Mouse (Mus musculus): ENCODE measurements at regions not wholly inside any gene's neighbourhood (a gene's known extent, or its start where the extent isn't known, plus 50 kb on each side); places are given as distances from the start of the nearest gene placed in this dataset.

DNA sequence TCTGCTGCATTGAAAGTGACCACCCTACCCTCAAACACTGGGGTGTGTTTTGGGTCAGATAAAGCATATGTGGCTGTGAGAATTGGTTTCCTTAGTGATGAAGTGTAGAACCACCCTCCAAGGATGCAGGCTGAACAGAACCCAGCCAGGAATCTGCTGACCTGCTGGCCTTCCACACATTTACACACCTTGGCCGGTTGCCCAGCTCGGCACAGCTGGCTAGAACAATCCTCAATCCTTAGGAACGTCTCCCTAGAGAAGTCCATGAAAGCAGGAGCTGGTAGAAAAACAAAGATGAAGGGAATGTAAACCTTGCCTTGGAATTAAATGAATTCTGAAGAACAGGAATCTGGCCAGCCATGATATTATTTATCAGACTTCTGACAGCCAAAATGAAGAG, 737.3 kb downstream of the Slc4a3 start:
- H3K36me3 ChIP-seq = no peaks in the 10 kb centered on the region
- no peaks in the 10 kb centered on the region for H3K27me3 ChIP-seq
- ATAC-seq = 0 out of 2 replicates have a peak, but pooled peaks have one; percentile 27
- 48% methylated on average over 3 of the region's 3 CpGs for WGBS
- no peak overlapping the region for H3K27ac ChIP-seq
- H3K9ac ChIP-seq (replicated peaks) = no peak overlapping the region
- no peaks in the 10 kb centered on the region for H3K9me3 ChIP-seq
- H3K4me2 ChIP-seq (replicated peaks) = no peak overlapping the region
- H3K4me1 ChIP-seq (replicated peaks) = no peaks in the 10 kb centered on the region
- H3K4me3 ChIP-seq (replicated peaks) = no peak overlapping the region

DNA sequence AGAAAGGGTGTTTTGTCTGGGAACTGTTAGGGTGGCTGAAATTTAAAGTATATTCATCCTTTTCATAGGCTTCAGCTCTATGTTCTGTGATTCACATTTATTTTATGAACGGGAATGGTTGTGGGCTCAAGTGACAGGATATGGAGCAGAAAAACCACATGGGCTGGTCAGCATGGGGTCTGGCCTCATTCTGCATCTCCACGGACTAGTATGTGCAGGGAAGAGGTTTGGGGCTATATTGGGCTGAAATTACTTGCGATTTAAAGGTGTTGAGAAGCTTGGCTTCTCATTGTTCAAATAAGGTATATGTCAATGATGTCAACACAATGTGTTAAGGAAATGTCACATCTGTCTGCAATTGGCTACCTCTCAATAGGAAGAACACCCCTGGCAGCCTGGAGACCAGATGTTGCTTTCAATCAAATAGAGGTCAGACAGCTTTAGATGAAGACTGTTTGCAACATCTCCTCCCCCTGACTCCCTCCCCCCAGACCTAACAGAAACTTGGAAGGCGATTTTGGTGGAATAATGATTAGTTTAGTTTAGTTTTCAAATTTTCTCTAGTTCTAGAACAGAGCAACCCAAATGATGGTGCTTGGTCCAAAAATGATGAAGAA, 777.0 kb downstream of the Slc4a3 start:
- H3K36me3 ChIP-seq = no peaks in the 10 kb centered on the region
- H3K4me3 ChIP-seq (replicated peaks) = no peak overlapping the region
- H3K4me1 ChIP-seq (replicated peaks) = no peaks in the 10 kb centered on the region
- H3K9ac ChIP-seq (replicated peaks) = no peak overlapping the region
- H3K27ac ChIP-seq = no peak overlapping the region
- no peak overlapping the region for H3K4me2 ChIP-seq (replicated peaks)
- no peaks in the 10 kb centered on the region for H3K9me3 ChIP-seq
- ATAC-seq = no peak
- 89% methylated on average over 4 of the region's 4 CpGs for WGBS
- H3K27me3 ChIP-seq = no peaks in the 10 kb centered on the region

DNA sequence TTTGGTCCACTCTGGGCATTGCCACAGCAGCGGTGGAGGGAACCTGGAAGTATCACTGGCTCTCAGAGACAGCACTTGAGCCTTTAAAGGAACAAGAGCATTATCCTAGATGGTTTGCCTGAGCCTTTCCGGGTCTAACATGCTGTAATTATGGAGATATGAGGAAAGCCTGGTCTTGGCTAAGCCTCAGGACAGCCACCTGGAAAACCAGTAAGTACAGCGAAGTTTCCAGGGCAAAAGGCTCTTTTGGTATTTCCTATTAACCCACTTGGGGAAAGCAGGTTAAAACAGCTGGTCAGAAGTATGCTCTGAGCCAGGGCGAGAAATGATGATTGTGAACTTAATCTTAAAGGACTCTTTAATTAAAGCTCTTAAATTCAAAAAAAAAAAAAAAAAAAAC, 777.5 kb downstream of the Slc4a3 start:
- no peaks in the 10 kb centered on the region for H3K36me3 ChIP-seq
- H3K9me3 ChIP-seq = no peaks in the 10 kb centered on the region
- ATAC-seq = no peak
- WGBS = 77% methylated on average over 4 of the region's 4 CpGs
- H3K4me3 ChIP-seq (replicated peaks) = no peak overlapping the region
- no peak overlapping the region for H3K4me2 ChIP-seq (replicated peaks)
- no peaks in the 10 kb centered on the region for H3K4me1 ChIP-seq (replicated peaks)
- no peaks in the 10 kb centered on the region for H3K27me3 ChIP-seq
- no peak overlapping the region for H3K9ac ChIP-seq (replicated peaks)
- H3K27ac ChIP-seq = no peak overlapping the region

DNA sequence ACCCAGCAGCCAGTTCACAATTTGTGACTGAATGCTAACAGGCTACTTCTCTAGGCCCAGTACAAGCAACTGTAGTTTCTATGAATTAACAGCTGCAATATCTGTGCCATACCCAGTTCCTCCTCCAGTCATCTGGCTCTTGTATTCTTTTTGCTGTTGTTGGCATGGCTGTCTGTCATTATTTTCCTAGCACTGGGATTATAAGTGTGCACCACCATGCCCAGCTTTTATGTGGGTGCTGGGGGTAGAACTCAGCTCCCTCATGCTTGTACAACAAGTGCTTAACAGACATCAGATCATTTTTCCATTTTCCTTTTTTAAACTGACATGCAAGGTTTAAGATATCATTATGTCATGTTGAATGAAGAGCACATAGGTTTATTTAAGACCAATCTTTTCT, 789.9 kb downstream of the Slc4a3 start:
- no peaks in the 10 kb centered on the region for H3K9me3 ChIP-seq

DNA sequence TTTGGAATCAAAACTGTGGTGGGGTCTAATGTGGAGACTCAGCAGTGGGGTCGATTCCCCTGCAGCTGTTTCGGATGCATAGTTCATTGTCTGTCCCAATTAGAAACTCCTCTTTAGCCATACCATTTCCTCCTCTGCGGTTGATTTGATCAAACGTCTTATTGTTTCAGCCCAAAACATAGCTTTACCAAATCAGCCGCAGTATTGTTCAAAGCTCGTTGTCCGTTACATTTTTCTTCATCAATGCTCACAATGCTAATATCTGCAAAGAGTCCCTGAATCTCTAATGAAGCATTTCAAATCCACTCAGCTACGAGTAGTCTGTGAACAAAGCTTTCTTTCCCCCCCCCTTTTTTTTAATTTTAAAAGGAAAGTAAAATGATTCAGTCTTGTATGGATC, 816.0 kb downstream of the Slc4a3 start:
- no peak overlapping the region for H3K27ac ChIP-seq
- H3K9me3 ChIP-seq = no peaks in the 10 kb centered on the region
- no peaks in the 10 kb centered on the region for H3K36me3 ChIP-seq
- H3K4me2 ChIP-seq (replicated peaks) = no peak overlapping the region
- 62% methylated on average over 8 of the region's 8 CpGs for WGBS
- no peaks in the 10 kb centered on the region for H3K27me3 ChIP-seq
- H3K4me1 ChIP-seq (replicated peaks) = no peaks in the 10 kb centered on the region
- no peak for ATAC-seq
- H3K9ac ChIP-seq (replicated peaks) = no peak overlapping the region
- H3K4me3 ChIP-seq (replicated peaks) = no peak overlapping the region

More for the DNA sequence above, 789.9 kb downstream of the Slc4a3 start:
- ATAC-seq = no peak
- no peak overlapping the region for H3K4me2 ChIP-seq (replicated peaks)
- H3K27me3 ChIP-seq = no peaks in the 10 kb centered on the region
- no peak overlapping the region for H3K4me3 ChIP-seq (replicated peaks)
- H3K4me1 ChIP-seq (replicated peaks) = no peaks in the 10 kb centered on the region
- no peak overlapping the region for H3K27ac ChIP-seq
- H3K36me3 ChIP-seq = no peaks in the 10 kb centered on the region
- H3K9ac ChIP-seq (replicated peaks) = no peak overlapping the region

DNA sequence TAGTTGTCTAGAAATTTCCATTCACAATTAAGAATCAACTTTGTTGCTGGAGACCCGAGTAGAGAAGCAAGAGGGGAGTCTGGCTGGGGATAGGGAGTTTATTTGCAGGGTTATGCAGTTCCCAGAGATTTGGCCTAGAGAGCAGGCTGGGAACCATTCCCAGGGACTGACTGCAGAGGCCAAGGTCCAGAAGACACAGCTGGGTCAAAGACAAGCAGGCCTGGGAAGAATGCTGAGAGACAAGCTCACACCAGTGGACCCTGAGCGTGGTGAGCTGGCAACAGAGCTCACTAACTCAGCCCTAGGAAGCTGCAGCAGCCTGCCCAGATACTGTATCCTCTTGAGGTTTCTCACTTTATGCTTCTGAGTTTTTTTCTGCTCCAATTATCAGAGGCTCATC, 827.9 kb downstream of the Slc4a3 start:
- 89% methylated on average over 2 of the region's 2 CpGs for WGBS
- no peak overlapping the region for H3K27ac ChIP-seq
- no peak overlapping the region for H3K4me2 ChIP-seq (replicated peaks)
- no peaks in the 10 kb centered on the region for H3K4me1 ChIP-seq (replicated peaks)
- H3K27me3 ChIP-seq = no peaks in the 10 kb centered on the region
- no peaks in the 10 kb centered on the region for H3K9me3 ChIP-seq
- no peak overlapping the region for H3K4me3 ChIP-seq (replicated peaks)
- ATAC-seq = no peak
- H3K36me3 ChIP-seq = no peaks in the 10 kb centered on the region
- H3K9ac ChIP-seq (replicated peaks) = no peak overlapping the region

DNA sequence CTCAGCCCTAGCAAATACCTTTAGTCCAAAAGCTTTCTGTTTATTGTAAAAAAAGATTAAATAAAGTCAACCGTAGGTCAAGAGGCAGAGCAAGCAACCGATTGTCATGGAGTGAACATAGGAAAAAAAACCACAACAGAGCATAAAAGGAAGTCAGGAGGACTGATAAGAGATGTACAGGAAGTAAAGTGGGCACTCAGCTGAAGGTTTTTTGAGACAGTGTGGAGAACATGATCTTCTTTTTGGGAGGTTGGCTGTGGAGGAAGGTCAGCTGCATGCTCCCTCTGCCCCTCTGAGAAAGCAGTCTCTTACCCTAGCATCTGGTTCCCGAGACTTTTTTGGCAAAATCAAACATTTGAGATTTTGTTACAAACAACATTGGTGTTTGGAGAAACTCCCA, 832.1 kb downstream of the Slc4a3 start:
- Histone ChIP-seq H3K4me2 (replicated peaks) (no peak overlapping the region), H3K4me1 (replicated peaks) (no peaks in the 10 kb centered on the region), H3K4me3 (replicated peaks) (no peak overlapping the region), H3K9me3 (no peaks in the 10 kb centered on the region), H3K27me3 (no peaks in the 10 kb centered on the region), H3K9ac (replicated peaks) (no peak overlapping the region), H3K27ac (no peak overlapping the region), H3K36me3 (no peaks in the 10 kb centered on the region)
- no peak for ATAC-seq
- 94% methylated on average over 3 of the region's 3 CpGs for WGBS

DNA sequence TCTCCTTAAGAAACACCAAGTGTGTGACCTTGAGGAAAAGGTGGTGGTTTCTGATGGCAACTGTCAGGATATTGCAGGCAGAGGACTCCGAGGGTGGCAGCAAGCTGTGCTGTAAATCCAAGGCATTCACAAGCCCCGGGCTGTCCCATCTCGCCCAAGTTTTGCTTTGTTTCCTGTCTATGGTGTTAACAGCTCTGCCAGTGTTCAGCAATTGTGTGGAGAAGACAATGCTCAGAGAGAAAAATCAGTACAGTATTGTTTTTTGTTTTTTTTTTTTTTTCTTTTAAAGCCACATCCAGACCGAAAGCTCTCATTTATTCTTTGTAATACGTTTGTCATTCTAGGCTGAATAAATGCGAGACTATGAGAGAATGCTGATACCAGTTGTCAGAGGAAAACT, 846.5 kb downstream of the Slc4a3 start:
- H3K36me3 ChIP-seq = no peaks in the 10 kb centered on the region
- no peaks in the 10 kb centered on the region for H3K27me3 ChIP-seq
- WGBS = 41% methylated on average over 6 of the region's 6 CpGs
- H3K4me1 ChIP-seq (replicated peaks) = peaks cover 9% of the 10 kb centered on the region; the same call in 1 of the 2 replicates
- no peak overlapping the region for H3K4me2 ChIP-seq (replicated peaks)
- no peak overlapping the region for H3K27ac ChIP-seq
- no peak overlapping the region for H3K9ac ChIP-seq (replicated peaks)
- no peak overlapping the region for H3K4me3 ChIP-seq (replicated peaks)
- ATAC-seq = no peak
- H3K9me3 ChIP-seq = no peaks in the 10 kb centered on the region

DNA sequence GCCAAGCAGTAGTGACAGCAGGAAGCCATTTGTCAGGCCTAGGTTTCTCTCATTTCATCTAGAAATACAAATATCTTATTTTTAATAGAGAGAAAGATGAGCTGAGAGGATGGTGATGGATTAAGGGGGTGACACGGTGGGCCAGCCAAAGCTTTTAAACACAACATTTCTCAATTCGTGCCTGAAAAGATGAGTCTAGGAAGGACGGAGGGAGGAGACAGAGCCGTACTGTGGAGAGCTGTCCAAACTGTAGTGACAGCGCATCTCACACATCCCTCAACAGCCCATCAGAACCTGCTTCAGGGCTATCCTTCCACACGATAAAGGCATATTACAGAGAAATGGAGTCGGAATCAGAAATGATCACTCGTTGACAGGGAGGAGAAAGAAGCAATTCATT, 848.0 kb downstream of the Slc4a3 start:
- WGBS = 84% methylated on average over 8 of the region's 8 CpGs
- H3K4me1 ChIP-seq (replicated peaks) = peaks cover 9% of the 10 kb centered on the region; the same call in 1 of the 2 replicates
- ATAC-seq = no peak

DNA sequence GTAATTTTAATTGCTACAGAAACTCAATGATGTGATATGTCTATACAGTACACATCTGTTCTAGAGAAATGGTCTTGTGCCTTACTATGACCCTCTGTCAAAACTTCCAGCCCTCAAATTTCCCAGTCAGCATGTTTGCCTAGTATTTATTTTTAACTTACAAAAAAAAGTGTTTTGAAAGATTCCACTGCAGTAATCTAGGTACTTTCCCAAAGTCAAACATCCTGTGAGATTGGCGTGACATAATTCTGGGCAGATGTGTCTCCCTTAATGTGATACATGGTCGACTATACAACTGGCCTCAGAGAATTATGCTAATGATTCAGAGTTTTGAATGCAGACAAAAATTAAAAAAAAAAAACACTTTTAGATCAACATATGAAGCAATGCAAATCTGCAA, 856.8 kb downstream of the Slc4a3 start:
- H3K27me3 ChIP-seq = no peaks in the 10 kb centered on the region
- whole genome bisulfite sequencing = 75% methylated on average over 2 of the region's 2 CpGs

More for the DNA sequence above, 848.0 kb downstream of the Slc4a3 start:
- H3K27ac ChIP-seq = no peak overlapping the region
- H3K9me3 ChIP-seq = no peaks in the 10 kb centered on the region
- no peak overlapping the region for H3K4me2 ChIP-seq (replicated peaks)
- H3K27me3 ChIP-seq = no peaks in the 10 kb centered on the region
- no peak overlapping the region for H3K9ac ChIP-seq (replicated peaks)
- H3K36me3 ChIP-seq = no peaks in the 10 kb centered on the region
- H3K4me3 ChIP-seq (replicated peaks) = no peak overlapping the region

DNA sequence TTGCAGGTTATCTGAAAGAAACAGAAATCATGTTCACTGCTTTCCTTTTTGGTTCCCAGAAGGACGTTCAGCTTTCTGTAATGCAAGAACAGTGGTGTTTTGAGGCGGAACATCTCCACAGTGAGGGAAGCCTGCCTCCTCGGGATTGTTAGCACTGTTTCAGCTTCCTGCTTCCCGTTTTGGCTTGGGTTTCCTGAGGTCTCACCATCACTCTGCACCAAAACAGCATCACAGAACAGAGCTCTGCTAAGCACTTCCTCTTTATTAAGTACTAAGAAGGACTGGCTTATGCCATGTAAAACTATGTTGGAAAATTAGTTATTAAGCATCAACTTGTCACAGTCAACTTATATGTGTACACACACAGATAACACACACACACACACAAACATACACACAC, 857.9 kb downstream of the Slc4a3 start:
- Histone ChIP-seq H3K27me3 (no peaks in the 10 kb centered on the region), H3K4me3 (replicated peaks) (no peak overlapping the region), H3K4me1 (replicated peaks) (0 out of 2 replicates have a peak, but pooled peaks cover 4% of the 10 kb centered on the region), H3K9ac (replicated peaks) (no peak overlapping the region), H3K9me3 (no peaks in the 10 kb centered on the region), H3K27ac (no peak overlapping the region), H3K4me2 (replicated peaks) (no peak overlapping the region), H3K36me3 (no peaks in the 10 kb centered on the region)
- WGBS = 80% methylated on average over 4 of the region's 4 CpGs
- ATAC-seq = no peak

More for the DNA sequence above, 856.8 kb downstream of the Slc4a3 start:
- Histone ChIP-seq H3K4me2 (replicated peaks) (no peak overlapping the region), H3K4me3 (replicated peaks) (no peak overlapping the region), H3K9ac (replicated peaks) (no peak overlapping the region), H3K36me3 (no peaks in the 10 kb centered on the region), H3K9me3 (no peaks in the 10 kb centered on the region), H3K4me1 (replicated peaks) (0 out of 2 replicates have a peak, but pooled peaks cover 4% of the 10 kb centered on the region), H3K27ac (no peak overlapping the region)
- no peak for ATAC-seq

DNA sequence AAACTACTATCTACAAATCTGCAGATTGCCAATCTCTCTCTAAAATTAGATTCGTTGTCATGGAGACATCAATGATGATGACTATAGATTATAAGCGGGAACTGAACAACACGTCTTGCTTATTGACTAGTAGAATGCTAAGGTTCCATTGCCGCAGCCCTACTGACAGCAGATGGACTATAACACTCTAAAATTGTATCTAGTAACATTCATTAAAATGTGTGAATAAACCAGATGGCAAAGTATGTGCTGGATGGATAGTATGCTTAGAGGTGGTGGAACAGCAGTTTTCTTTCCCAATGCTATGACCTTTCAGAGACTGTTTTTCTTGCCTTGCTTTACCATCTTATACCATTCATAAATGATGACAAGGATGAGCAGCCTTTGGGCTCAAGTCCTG, 864.7 kb downstream of the Slc4a3 start:
- H3K4me1 ChIP-seq (replicated peaks) = no peaks in the 10 kb centered on the region
- H3K4me3 ChIP-seq (replicated peaks) = no peak overlapping the region
- no peak overlapping the region for H3K4me2 ChIP-seq (replicated peaks)
- H3K27ac ChIP-seq = no peak overlapping the region
- H3K9ac ChIP-seq (replicated peaks) = no peak overlapping the region
- no peaks in the 10 kb centered on the region for H3K9me3 ChIP-seq
- no peaks in the 10 kb centered on the region for H3K27me3 ChIP-seq
- no peaks in the 10 kb centered on the region for H3K36me3 ChIP-seq
- WGBS = 90% methylated on average over 4 of the region's 4 CpGs
- no peak for ATAC-seq

DNA sequence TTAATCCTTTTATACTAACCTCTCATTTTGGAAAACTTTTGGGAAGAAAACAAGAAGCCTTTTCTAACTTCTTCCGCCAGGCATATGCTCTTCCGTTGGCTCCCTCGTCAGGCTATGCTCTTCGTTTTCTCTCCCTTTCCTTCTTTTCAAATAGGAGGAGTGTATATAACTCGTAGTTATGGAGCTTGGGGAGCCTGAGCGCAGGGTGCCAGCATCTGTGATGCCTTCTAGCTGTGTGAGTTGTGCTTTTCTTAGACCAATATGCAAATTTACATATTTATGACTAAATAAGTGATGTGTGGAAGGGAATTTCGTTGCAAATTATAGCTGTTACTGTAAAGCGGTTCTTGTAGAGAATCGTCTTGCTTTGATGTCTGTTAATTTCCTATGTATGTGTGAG, 874.5 kb downstream of the Slc4a3 start:
- H3K9me3 ChIP-seq = no peaks in the 10 kb centered on the region
- ATAC-seq = no peak
- 86% methylated on average over 9 of the region's 9 CpGs for WGBS
- H3K4me1 ChIP-seq (replicated peaks) = no peaks in the 10 kb centered on the region
- no peak overlapping the region for H3K4me3 ChIP-seq (replicated peaks)
- no peaks in the 10 kb centered on the region for H3K36me3 ChIP-seq
- H3K9ac ChIP-seq (replicated peaks) = no peak overlapping the region
- no peak overlapping the region for H3K4me2 ChIP-seq (replicated peaks)
- no peak overlapping the region for H3K27ac ChIP-seq
- H3K27me3 ChIP-seq = no peaks in the 10 kb centered on the region
